Mouse (Mus musculus) embryo, embryonic 10 days (tissue): ENCODE data around the gene Adat3.

Experiments
- DNase-seq: peaks from one replicate; pipeline ENCODE4 v3.0.0-alpha.2; 2015; ENCODE audit warnings: low spot score

Gene Adat3

DNA sequence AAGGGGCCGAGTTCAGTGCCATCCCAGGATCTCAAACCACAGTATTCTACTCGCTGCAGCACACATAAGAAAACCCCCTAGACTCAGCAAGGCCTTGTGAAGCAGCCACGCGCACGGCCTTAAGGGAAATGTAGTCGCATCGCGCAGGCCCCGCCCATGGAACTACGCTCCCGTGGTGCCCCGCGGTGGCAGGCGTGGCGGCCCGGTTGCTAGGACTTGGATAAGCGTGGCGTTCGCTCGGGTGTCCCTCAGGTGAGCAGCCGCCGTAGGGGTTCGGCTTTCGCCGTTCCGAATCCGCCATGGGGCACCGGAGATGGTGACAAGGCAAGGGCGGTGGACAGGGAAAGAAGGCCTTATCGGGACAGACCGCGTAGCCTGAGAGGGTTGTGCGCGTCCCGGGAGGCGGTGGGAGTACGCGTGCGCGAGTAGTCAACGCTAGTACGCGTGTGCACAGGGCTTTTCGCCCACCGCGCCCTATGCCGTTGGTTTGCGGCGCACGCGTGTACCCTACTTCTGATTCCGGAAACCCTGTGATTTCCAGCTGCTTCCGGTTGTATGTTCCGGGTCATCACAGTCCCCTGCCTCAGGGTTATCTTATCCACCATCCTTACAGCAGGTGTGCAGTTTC, at the start of gene Adat3, which contains the start of gene Scamp4:
Adat3 (plus strand) TSS at position 183 of the 628 bp plus-strand sequence.
Scamp4 (plus strand) TSS at position 175 of the 628 bp plus-strand sequence.
- DNase-seq = peak; percentile 99

- DNase-seq = no peak
These were observed 49.1 kb upstream of the Adat3 start for GRCm38 (mm10) chr10:80553575-80553974.

GRCm38 (mm10) chr10:80553997-80554396, 48.7 kb upstream of the Adat3 start:
- no peak for DNase-seq

- DNase-seq = peak; percentile 75
These were observed 45.2 kb upstream of the Adat3 start for GRCm38 (mm10) chr10:80557346-80557965.

- no peak for DNase-seq
These were observed 43.2 kb upstream of the Adat3 start for GRCm38 (mm10) chr10:80559431-80559830.

DNA sequence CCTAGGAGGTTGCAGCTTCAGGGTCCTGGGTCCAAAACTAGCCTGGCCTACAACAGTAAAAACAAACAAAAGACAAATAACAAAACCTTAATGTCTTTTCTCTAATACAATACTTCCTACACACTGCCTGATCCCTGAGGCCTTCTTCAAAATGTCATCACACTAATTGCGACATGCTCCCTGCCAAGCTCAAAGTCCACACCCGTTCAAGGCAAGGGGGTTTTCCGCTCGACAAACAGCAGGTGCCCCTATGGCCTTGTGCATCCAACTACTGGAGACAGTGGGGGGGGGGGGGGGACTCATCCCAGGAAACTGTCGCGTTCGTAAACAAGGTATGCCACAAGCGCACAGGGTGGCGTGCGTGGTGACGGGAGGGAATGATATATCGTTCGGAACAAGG, 42.1 kb upstream of the Adat3 start:
- DNase-seq = no peak

- peak; percentile 96 for DNase-seq
These were observed 41.4 kb upstream of the Adat3 start, which contains the start of gene Rexo1 for GRCm38 (mm10) chr10:80561116-80561944. Gene Rexo1, minus strand, starts transcription at chr10:80561560.

GRCm38 (mm10) chr10:80566375-80567092, 36.1 kb upstream of the Adat3 start:
- peak; percentile 92 for DNase-seq

GRCm38 (mm10) chr10:80568876-80569275, 33.8 kb upstream of the Adat3 start:
- DNase-seq = no peak

GRCm38 (mm10) chr10:80569664-80570066, 33.0 kb upstream of the Adat3 start:
- peak; percentile 79 for DNase-seq

GRCm38 (mm10) chr10:80570419-80570818, 32.3 kb upstream of the Adat3 start:
- DNase-seq = no peak

- DNase-seq = peak; percentile 57
These were observed 31.5 kb upstream of the Adat3 start for GRCm38 (mm10) chr10:80570871-80571836.

- no peak for DNase-seq
These were observed 30.2 kb upstream of the Adat3 start for GRCm38 (mm10) chr10:80572477-80572876.

DNA sequence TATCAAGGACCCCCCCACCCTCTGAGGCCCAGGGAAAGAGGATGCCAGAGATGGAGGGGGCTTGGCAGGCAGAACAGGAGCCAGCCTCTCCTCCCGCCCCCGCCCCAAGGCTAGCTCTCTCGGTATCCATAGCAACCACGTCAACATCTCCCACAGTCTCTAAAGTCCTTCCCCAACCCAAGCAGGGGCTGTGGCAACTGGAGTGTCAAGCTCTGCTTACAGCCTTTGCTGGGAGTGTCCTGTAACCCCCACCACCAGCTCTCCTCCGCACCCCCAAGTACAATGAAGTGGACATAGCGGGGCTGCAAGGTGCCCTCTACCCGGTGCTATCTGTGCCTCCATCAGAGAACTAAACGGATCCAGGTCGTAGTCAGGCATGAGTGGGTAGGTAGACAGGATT, 28.7 kb upstream of the Adat3 start:
- peak; percentile 43 for DNase-seq

DNA sequence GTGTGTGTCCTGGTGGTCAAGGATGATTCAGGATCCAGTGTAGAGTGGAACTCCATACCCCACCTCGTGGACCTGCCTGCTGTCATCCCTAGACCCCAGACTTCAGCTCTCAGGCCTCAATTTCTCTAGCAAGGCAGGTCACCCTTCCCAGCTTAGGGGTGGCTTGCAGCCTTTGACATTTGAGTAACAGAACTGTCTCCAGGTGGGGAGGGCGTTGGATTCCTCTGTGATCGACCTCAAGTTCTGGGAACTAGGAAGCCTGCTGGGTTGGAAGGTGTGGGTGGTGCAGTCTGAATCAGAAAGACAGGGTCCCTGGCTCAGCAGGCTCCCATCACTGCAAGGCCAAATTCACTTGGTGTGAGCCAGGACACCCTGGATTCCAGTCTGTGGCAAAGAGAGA, 27.8 kb upstream of the Adat3 start:
- no peak for DNase-seq

DNA sequence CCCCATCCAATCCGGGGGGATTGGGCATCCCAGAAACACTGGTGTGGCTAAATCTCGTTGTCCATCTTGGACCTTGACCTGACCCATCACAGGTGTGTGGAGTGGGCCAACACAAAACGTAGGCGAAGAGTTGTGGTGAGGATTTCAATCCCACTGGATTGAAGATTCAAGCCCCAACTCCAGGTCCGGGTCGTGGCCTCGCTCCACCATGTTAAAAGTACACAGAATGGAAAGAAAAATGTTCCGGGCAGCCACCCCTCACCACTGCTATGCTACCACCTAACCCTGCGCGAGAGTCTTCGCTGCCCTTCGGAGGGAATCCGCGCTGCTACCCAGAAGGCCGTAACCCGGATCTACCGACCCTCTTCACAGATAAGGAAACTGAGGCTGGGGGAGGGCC, 26.8 kb upstream of the Adat3 start:
- DNase-seq = peak; percentile 19

- peak; percentile 41 for DNase-seq
These were observed 26.1 kb upstream of the Adat3 start for GRCm38 (mm10) chr10:80576351-80577194.

DNA sequence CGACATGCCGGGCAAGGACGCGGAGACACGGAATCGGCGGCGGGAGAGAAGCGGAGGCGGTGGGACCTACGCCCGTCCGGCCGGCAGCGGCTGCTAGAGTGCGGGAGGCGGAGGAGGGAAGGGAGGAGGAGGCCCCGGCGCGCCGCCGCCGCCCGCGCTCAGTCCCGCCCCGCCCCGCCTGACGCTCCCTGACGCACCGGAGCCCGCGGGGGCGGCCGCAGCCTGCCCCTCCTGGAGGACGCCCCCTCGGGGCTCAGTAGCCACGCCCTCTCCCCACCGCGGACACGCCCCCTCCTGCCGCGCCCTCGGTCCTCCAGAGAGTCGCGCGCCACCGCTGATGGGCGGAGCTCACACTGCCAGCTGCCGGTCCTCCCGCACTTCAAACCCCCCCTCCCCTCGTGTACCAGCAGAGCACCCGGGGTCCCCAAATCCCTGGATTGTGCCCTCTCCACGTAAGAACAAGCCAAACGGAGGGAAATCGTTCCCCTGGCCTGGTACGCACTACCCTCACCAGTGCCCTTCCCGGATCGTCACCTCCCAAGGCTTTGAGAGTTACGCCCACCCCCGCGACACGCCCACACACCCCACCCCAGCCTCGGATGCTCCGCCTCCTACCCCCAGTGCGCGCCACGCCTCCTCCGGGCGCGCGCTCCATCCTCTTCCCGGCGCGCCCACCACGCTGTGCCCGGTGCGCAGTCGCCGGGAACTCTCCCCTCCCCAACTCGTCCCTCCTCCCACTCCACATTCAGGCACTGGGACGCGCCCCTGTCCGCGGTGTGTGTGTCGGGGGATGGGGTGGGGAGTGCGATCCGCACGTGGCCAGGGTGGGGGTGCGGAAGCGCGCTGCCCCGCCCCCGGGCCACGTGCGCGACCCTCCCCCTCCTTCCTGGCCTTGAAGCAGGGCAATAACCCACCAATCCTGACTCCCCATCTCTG, 25.2 kb upstream of the Adat3 start, which contains the start of gene Klf16:
Klf16 (minus strand) TSS at position 127 of the 936 bp plus-strand sequence.
- DNase-seq = peak; percentile 97
